Mouse (Mus musculus) testis, postnatal 14 days (tissue): ENCODE results near the gene Gm45062.
"Not testable (repeated sequence)": the region's sequence is repeated elsewhere in the genome, so short reads cannot be mapped to it uniquely, and the experiment has no call there.

ENCODE experiments used
- DNase-seq: peaks from one replicate; pipeline ENCODE4 v3.0.0; 2021; ENCODE audit warnings: low spot score

Gm45062 gene

GRCm38 (mm10) chr6:8508883-8509536, 249.8 kb downstream of the Gm45062 start:
- DNase-seq = peak; percentile 99

DNA sequence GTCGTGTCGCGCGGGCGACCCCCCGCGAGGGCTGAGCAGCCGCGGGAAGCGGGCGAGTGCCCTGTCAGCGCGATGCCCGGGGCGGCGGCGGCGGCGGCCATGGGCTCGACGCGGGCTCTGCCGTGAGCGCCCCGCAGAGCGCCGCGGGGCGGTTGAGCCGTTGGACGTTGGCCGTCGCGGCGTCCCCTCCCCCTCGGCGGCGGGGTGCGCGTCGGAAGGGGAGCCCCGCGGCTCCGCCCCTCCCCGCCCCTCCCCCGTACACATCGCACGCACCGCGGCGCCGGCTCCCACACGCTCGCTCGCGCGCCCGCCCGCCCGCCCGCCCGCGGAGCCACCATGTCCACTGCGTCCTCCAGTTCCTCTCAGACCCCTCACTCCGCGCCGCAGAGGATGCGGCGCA, 250.3 kb downstream of the Gm45062 start, which contains the start of gene Glcci1:
TSS of gene Glcci1 (plus strand) at position 50 of the 400 bp plus-strand sequence.
- peak; percentile 81 for DNase-seq

DNA sequence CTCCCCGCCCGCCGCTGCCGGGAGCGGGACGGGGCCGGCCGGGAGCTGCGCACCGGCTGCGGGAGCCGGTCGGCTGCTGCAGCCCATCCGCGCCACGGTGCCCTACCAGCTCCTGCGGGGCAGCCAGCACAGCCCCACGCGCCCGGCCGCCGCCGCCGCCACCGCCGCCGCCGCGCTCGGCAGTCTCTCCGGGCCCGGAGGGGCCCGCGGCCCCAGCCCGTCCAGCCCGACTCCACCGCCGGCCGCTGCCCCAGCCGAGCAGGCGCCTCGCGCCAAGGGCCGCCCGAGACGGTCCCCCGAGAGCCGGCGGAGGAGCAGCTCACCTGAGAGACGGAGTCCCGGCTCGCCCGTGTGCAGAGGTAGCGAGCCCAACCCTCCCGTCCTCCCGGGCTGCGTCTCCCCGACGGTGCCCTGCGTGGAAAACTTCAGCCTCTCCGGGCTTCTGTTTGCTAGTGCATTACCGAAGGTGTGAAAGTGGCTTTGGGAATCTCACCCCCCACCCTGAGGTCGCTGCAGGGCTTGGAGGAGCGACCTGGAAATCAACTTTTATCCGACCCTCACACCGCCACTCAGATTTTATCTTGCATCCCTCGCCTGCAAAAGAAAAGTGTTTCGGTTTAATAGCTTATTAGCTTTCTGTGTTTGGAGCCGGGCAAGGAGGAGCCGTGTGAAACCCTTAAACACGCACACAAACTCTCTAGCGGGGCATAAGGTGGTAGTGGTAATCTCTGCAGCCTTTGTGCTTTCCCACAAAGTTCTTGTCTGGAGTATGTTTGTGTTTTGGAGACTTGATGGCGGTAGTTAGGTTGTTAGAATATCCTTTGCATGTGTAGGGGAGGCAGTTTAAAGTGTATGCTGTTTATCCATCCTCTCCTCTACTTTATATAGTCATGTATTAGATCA, 251.0 kb downstream of the Gm45062 start:
- DNase-seq = peak; percentile 69

GRCm38 (mm10) chr6:8510864-8511428, 251.7 kb downstream of the Gm45062 start:
- DNase-seq = no peak

DNA sequence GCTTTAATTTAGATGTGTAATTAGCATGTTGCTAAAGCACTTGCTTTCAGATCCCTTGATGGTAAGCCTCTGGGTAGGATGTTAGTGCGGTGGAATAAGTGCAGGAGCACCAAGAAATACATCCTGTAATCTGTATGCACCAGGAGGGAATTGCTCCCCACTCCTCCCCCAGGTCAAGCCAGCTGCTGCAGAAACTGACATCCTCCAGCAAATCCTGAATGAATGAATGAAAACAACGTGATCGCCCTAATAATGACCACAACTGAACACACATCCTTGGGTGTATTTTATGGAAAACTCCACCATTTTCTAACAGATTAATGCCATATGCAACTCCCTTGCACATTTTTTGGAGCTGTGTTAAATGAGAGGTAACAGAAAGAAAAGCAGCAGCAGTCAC, 252.2 kb downstream of the Gm45062 start:
- DNase-seq = no peak

- no peak for DNase-seq
Measured at GRCm38 (mm10) chr6:8512416-8512815, 253.2 kb downstream of the Gm45062 start.

- DNase-seq = no peak
Measured at GRCm38 (mm10) chr6:8519687-8520086, 260.4 kb downstream of the Gm45062 start.

DNA sequence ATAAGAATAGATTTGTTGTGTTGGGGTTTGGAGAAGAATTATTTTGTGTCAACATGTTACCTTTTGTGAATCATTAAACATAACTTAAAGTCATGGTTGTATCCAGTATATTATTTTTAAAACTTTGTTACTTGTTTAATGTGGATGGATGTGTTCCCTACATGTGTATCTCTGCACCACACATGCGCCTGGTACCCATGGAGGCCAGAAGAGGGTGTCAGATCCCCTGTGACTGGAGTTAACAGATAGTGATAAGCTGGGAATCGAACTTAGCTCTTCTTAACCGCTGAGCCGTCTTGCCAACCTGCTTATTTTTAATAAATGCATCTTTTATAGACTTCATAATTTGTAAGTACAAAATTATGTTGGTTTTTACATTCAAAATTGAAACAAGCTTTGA, 262.0 kb downstream of the Gm45062 start:
- no peak for DNase-seq

DNA sequence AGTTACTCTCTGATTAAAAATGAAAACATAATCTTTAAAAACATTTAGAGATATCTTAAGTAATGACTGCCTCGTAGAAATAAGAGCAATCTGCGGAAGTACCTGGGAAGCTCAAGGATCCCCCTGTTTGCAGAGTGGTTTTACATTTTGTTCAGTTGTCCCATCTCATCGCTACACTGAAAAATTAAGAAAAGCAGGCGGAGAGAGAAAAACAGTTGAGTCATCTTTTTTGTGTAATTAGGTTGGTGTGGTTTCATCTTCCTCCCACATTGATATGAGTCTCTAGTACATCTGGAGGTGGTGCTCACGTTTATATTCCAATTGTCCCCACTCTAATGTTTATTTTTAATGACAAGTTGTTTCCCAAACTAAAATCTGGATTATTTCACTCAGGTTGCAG, 265.5 kb downstream of the Gm45062 start:
- no peak for DNase-seq

- DNase-seq = no peak
Measured at GRCm38 (mm10) chr6:8531104-8531894, 272.0 kb downstream of the Gm45062 start.

- no peak for DNase-seq
Measured at GRCm38 (mm10) chr6:8536944-8537343, 277.7 kb downstream of the Gm45062 start.

- DNase-seq = not testable (repeated sequence)
Measured at GRCm38 (mm10) chr6:8541531-8541930, 282.3 kb downstream of the Gm45062 start.

DNA sequence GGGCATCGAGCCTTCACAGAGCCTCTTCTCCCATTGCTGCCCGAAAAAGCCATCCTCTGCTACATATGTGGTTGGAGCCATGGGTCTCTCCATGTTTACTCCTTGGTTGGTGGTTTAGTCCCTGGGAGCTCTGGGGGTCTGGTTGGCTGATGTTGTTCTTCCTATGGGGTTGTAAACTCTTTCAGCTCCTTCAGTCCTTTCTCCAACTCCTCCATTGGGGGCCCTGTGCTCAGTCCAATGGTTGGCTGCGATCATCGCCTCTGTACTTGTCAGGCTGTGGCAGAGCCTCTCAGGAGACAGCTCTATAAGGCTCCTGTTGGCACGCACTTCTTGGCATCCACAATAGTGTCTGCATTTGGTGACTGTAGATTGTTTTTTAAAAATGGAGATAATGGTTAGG, 285.6 kb downstream of the Gm45062 start:
- no peak for DNase-seq

GRCm38 (mm10) chr6:8545780-8546179, 286.5 kb downstream of the Gm45062 start:
- no peak for DNase-seq

DNA sequence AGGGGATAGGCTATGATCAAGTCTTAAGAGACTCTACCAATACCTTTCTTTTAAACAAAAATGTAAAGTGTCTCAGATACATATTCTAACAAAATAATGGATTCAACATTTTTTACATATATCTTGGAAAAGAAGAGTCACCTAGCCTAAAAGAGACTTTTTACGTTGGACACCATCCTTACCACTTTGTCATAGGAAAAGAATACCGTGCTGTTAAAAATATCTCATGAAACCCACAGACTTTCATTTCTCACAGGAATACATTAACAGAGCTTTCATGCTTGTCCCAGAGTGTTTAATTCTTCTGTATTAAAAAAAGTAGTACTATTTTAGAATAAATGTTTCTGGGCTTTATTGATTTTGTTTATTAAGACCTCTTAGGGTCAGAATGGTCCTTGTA, 291.9 kb downstream of the Gm45062 start:
- DNase-seq = no peak

DNA sequence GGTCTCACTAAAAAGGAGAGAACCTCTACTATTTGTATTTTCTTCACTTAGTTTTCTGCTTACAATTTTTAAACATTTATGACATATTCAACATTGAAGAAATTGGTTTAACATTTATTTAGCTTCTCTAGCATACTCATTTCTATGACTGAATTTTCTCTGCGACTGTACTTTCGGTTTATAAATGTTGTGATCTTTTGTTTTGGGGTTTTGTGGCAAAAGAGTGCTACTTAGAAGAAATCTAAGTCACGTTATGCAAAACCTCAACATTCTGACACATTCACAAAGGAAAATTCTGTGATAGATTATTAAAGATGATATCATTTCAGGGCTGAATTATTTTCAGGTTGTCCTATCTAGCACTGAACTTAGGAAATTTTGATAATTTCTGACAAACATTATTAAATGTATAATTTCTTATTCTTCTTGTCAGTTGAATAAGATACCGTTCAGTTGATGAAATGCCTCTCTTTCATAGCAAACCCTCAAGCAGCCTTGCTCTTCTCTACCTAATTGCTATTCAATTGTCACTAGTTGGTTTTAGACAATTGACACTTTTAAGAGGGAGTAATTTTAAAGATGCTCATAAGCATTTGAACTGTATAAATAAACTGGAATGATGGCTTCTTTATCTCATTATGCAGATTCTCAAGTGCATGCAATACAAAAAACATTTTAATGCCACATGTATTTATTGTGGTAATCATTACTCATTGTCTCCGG, 297.8 kb downstream of the Gm45062 start:
- no peak for DNase-seq

- DNase-seq = no peak
Measured at GRCm38 (mm10) chr6:8560682-8561081, 301.4 kb downstream of the Gm45062 start.

DNA sequence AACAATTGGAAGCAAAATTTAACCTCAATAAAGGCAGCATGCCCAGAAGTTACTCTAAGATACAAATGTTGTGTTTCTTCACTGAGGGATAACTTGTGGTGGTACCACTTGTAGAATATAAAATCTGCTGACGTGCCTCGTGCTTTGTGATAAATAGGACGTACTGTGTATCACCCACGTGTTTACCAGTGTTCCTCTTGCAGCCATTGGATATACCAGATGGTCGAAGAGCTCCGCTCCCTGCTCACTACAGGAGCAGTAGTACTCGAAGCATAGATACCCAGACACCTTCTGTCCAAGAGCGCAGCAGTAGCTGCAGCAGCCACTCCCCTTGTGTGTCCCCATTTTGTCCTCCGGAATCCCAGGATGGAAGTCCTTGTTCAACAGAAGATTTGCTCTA, 323.1 kb downstream of the Gm45062 start:
- DNase-seq = no peak

DNA sequence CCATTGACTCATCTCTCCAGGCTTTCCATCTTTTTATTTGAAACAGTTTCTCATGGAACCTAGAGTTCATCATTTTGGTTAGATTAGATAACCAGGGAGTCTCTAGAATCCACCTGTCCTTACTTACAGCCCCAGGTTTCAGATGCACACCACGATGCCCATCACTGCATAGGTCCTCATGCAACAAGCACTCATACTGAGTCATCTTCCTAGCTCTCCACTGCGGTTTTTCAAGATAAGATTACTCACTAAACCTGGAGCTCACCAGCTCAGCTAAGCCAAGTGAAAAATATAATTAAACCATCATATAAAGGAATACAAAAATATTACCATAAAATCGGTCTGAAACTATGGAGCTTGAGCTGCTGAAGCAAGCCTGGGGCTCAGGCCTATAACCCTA, 324.6 kb downstream of the Gm45062 start:
- no peak for DNase-seq

DNA sequence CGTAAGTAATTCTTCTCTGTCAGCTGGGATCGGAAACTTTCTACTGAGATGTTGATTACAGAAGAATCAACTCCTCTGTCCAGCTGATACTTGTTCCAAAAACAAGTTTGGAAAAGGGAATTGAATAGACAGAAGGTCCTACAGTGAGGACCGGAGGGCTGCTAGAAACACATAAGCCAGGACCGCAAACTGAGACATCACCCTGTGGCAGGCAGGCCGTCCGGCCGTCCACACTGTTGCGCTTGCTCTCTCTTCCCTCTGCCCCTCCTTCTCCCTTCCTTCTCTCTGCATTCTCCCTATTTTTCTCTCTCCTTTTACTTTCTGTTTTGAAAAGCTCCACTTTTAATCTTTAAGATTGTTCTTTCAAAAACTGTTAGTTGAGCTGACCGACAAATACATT, 332.4 kb downstream of the Gm45062 start:
- DNase-seq = no peak

GRCm38 (mm10) chr6:8617369-8617768, 358.1 kb downstream of the Gm45062 start:
- DNase-seq = no peak
